Mouse (Mus musculus) erythroblast, adult 5-6 weeks (primary cell): ENCODE measurements around the gene Gse1. TPM values are rescaled to one million over a fixed set of nuclear protein-coding genes. Genes with fewer than 3 reads are reported as not detected.

Experiments used
- ATAC-seq: replicated peaks from 2 replicates; pipeline ENCODE4 v1.8.0; 2016; ENCODE audit warnings: moderate number of reproducible peaks, mild to moderate bottlenecking, moderate TSS enrichment, inconsistent platforms; ENCODE audit not compliant: poor library complexity, low FRiP score, severe bottlenecking
- total RNA-seq, 2 experiments: library from RNA; stranded (forward) in 1 of 2; stranded (reverse) in 1 of 2; fragments of 150-400 nt in 1 of 2; fragments of 200-764, 138-1000 nt in 1 of 2; gene quantifications; 2 replicates each; pipeline versions ENCODE4 v1.2.3 to v1.2.4; 2015 to 2017; ENCODE audit warnings: low replicate concordance in 2 of 2

Gene Gse1
- total RNA-seq, 2 experiments from 2014 or later = 30.0 to 38.3 TPM

DNA sequence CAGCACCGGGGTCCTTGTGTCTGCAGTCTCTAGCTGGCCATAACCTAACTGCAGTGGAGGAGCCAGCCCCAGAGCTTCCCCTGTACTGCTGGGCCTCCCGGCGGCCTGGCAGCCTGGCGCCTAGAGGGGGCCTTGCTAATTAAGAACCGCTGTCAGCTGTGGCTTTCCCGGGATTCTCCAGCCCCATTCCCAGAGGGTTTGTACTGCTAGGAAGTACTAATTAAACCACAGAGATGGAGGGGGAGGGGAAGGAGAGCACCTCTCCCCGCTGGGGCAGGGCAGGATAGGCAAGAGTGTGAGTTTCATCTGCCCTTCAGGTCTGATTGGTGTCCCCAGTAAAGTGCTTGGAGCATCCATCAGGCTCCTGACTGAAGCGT is 335.1 kb downstream of the Gse1 start:
- ATAC-seq = no peak

DNA sequence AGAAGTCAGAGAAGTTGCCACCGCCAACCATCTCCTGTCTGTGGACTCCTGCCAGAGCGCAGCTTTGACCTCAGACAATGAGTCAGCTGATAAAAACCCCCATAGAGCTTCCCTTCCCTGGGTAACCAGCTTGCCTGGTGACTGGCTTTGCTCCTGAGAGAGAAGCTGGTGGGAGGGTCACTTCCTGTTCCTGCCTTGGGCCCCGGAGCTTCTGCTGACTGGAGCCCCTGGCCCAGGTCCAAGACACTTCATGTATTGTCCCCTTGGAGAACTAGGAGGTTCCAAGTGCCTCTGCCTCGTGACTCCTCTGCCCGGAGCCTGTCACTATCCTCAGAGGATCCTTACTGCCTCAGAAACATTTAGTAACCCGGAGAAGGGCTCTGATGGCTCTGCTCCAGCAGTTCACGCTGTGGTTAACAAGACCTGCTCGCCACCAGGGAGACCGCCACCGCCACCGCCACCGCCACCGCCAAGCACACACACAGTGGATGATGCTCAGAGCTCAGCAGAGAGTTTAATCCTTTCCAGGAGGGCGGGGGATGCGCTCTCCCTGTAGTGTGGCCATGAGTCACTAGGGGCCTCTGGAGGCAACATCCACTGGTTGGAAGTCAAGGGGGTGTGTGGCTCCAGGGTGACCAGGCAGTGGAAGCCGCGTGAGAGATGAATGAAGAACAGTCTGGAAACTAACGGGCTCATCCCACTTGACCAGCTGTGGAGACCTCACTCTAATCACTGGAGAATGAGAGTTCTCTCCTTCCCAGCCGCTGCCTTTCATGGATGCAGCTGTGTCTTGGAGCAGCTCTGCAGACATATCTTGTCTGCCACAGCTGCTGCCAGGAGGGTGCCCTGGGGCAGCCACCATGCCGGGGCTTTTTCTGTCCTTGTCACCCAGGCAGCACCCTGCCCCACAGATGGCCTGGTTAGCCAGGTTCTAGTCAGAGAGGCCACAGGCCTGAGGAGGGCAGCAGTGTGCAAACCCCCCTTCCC is 335.9 kb downstream of the Gse1 start:
- ATAC-seq = no peak

DNA sequence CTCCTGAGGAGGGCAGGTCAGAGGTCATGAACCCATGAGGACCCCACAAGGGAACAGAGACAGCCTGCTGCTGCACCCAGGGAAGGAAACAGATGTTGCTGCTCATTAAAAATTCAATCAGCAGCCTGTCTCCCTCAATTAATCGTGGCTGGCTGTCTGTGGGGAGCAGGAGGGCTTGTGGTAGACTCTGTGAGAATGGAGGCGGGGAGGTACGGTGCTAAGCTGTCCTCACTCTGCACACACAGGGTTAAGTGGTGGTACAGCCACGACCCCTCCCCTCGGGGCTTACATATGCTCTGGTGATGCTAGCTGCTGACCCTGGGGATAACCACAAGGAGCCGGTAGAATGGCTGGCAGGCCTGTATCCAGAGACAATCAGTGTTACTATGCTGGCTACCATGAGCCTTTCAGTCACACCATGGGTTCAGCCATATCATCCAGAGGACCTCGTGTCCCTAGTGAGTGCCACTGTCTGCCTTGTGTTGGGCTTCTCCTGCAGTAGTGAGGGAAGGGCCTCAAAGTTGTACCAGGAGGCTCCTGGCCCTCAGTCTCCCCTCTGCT is 337.0 kb downstream of the Gse1 start:
- ATAC-seq = no peak

DNA sequence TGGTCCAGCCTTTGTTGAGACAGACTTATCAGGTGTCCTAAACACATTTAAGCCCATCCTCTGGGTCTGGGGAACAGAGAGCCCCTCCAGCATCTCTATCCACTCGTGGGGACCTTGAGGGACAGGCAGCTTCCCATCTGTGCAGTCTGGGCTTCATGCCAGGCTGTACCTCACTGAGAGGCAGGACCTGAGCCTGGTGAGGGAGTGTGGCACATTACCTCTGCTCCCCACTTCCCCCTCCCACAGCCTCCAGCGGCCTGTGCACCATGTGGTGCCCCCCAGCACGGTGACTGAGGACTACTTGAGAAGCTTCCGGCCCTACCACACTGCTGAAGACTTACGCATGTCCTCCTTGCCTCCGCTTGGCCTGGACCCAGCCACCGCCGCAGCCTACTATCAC is 338.4 kb downstream of the Gse1 start:
- ATAC-seq = no peak

DNA sequence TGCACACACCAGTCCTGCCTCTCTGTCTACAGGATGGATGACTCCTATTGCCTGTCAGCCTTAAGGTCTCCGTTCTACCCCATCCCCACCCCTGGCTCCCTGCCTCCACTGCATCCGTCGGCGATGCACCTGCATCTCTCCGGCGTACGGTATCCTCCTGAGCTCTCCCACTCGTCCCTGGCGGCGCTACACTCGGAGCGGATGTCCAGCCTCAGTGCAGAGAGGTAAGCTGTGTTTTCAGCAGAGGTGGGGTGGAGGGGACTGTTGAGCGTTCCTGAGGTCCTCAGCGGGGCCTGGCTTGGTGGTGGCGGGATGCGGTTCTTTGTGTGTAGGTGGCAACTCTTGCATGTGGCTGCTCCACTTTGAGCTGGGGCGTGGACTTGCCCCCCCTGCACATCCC is 339.5 kb downstream of the Gse1 start:
- ATAC-seq = no peak

DNA sequence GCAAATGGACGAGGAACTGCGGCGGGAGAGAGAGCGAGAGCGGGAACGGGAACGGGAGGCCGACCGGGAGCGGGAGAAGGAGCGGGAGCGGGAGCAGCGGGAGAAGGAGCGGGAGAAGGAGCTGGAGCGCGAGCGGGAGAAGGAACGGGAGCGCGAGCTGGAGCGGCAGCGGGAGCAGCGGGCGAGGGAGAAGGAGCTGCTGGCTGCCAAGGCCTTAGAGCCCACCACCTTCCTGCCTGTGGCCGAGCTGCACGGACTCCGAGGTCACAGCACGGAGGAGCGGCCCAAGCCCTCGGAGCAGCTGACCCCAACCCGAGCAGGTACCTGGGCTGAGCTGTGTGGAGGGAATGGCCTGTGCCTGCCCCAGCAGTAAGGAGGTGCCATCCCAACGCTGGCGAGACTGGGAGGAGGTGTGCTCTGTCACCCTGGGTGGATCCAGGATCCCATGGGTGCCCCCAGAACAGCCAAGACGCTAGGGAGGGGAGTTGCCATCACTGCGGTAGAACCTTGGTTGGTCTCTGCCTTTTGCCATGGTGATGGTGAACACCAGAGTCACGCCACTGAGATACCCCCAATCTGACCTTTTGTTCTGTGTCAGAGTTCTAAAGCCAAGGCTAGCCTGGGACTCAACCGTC is 340.0 kb downstream of the Gse1 start:
- no peak for ATAC-seq

DNA sequence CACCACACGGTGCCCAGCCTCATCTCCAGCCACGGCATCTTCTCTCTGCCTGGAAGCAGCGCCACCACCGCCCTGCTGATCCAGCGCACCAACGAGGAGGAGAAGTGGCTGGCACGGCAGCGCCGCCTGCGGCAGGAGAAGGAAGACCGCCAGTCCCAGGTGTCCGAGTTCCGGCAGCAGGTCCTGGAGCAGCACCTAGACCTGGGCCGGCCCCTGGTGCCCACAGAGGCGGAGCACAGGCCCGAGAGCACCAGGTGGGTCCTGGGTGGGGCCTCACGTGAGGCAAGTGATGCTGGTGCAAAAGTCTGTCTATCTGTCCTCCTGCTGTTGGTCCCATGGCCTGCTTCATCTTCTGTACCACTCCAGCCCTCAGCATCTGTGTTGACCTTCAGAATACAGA is 340.9 kb downstream of the Gse1 start:
- ATAC-seq = no peak

DNA sequence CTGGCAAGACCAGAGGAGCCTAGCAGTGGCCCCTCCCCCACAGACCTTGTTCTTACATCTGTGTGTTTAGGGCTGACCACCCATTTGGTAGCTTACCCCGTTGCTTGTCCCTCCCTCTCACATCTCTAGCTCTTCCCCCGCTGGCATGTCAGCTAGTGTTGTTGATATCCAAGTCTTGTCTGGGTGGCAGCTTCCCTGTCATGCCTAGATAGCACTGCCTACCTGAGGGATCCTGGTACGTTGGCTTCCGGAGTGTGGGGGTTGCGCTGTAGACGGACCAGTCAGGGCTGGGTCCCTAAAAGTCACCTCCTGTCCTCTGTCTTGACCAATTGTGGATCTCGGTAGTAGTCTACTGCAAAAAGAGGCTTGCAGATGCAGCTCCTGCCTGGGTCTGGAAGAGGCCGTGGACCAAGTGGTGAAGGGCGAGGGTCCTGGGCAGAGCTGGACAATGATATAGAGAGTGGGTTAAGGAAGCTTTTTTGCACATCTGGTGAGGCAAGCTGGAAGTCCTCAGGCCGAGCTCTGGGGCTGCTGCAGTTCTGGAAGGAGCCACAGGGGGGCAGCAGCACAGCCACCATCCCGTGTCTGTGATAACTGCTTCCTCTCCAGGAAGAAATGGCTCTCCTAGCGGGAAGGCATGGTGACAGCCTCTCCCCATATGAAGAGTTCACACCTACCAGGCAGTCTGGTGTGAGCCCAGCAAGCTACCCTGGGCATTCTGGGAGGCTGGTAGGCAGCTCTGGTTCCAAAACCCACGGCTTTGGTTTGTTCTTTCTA is 341.9 kb downstream of the Gse1 start:
- ATAC-seq = peak; percentile 51

DNA sequence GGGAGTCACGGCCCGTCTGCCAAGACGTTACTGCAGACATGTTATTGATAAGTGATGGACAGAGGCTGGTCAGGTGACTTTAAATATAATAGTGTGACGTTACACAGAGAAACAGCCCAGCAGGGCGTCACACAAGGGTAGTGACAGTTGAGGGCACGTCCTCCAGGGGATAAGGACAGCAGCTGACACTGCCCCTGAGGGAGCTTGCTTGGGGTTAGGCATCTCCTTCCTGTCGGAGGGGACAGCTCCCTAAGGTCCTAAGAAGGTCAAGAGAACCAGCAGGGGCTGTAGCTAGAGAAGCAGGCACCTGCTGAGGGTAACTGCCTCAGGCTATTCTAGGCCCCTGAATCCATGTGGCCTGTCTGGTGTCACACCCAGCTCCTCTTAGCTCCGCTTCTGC is 343.3 kb downstream of the Gse1 start:
- ATAC-seq = no peak

DNA sequence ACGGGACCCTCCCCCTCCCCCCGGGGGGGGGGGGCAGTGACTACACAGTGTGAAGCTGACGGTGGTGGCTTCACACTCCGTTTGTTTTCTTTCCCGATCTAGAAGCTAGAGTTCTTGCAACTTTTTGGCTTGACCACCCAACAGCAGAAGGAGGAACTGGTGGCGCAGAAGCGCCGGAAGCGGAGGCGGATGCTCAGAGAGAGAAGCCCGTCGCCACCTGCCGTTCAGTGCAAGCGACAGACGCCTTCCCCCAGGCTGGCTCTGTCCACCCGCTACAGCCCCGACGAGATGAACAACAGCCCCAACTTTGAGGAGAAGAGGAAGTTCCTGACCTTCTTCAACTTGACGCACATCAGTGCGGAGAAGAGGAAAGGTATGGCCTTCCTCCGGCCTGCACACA is 344.3 kb downstream of the Gse1 start:
- no peak for ATAC-seq

DNA sequence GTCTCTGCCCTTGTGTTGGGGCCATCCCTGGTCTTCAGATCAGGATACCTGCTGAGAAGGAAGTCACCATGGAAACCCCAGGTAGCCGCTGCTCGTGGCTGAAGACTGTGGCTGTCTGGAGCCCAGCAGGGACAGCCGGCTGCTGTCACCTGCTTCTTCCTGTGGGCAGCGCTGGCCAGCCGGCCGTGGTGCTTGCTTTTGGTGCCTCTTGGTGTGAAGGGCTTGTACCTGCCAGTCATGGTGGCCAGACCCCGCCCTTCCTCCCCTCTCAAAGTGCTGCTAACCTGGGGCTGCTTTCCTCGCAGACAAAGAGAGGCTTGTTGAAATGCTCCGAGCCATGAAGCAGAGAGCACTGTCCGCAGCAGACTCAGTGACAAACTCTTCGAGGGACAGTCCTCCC is 345.6 kb downstream of the Gse1 start:
- ATAC-seq = no peak

DNA sequence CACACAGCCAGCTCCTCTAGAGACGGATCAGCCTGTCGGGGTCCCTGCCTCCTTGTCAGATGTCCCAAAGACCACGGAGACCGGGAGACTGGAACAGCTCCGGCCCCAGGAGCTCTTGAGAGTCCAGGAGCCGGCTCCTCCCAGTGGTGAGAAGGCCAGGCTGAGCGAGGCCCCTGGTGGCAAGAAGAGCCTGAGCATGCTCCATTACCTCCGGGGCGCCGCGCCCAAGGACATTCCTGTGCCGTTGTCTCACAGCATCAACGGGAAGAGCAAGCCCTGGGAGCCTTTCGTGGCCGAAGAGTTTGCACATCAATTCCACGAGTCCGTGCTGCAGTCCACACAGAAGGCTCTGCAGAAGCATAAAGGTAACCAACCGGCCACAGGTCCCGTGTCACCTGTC is 346.7 kb downstream of the Gse1 start:
- no peak for ATAC-seq

DNA sequence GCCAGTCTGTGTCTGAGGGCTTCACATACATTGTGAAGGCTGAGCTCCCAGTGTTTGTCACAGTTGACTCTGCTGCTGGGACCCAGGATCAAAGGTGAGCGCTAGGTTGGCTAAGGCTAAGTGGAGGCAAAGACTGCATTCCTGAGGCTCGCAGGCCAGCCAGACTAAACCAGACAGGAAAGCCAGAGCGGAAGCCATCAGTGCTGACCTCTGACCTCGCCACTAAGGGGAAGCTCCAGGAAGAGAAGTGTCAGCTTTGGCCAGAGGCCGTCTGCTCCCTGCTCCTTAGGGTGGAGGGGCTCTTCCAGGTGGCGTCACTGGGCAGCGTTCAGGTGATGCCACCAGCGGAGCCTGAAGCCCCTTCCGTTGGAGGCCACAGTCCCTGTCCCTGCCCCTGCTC is 347.5 kb downstream of the Gse1 start:
- ATAC-seq = no peak

DNA sequence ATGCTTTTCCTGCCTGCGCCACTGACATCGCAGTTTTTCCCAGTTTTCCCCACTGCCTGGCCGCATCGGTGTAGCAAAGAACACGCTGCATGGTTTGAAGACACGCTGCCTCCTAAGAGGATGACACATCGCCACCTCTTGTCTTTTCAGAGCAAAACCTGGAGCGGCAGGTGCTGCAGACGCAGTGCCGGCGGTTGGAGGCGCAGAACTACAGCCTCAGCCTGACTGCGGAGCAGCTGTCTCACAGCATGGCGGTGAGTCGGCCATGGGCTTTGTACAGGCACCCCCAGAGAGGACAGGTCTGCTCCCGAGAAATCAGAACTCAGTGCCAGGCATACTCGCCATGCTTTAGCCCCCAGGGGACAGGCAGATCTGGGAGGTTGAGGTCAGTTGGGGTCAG is 349.6 kb downstream of the Gse1 start:
- ATAC-seq = no peak

DNA sequence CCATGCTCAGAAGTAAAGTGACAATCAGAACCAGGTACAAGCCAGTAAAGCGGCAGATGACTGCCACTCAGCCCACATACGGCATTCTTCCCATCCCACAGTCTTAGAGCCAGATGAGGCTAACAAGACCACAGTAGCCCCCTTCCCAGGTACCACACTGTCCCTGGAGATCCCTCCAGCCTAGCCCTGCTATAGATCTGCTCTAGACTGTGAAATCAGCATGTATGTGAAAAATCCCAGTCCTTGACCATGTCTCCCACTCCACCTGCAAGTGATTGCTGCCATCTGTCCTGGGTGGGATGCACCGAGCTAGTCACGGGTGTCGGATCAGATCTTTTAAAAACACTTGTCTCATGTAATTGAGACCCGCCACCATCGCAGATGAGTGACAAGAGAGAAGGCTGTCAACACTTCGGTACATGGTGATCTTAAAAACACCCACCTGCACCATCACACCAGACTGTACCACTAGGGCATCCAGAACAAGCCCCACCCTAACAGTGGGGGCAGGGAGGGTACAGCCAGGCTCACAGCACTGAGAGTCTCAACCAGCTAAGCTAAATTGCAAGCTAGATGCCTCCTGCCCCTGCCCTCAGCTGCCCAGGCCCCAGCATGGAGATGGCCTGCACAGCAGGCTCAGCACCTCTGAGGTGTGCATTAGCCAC is 352.2 kb downstream of the Gse1 start:
- ATAC-seq = no peak

DNA sequence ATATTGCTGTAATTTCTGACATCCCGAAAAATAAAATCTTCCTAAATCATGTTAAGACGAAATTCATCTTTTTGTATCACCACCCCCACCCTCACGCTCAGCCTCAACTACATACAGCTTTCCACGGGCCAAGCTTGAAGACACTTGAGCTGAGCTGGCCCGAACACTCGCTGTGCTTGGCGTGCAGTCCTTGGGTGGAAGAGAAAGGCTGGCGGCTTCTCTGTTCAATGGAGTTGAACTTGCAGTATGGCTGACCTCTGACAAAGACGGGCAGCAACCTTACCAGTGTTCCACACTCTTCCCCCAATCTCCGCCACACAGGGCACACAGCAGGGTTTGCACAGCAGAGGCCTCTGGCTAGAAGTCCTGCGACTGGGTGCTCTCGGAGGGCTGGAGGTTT is 353.1 kb downstream of the Gse1 start:
- no peak for ATAC-seq

DNA sequence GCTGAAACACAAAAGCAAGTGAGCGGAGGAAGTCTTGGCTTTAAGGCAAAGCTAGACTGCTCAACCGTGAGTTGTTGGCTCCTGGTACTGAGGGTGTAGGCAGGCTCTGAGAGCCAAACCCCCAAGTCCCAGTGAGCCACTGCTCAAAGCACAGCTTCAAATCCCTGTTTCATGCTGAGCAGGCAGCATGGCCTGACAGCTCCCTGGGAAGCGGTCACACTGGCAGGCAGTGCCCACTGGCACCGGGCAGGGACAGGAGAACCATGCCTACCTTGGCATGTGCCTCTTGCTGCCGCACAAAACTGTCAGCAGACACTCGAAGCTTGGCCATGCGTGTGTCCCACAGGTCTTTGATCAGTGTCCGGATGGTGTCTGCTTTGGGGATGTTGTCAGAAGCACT is 353.6 kb downstream of the Gse1 start:
- no peak for ATAC-seq

DNA sequence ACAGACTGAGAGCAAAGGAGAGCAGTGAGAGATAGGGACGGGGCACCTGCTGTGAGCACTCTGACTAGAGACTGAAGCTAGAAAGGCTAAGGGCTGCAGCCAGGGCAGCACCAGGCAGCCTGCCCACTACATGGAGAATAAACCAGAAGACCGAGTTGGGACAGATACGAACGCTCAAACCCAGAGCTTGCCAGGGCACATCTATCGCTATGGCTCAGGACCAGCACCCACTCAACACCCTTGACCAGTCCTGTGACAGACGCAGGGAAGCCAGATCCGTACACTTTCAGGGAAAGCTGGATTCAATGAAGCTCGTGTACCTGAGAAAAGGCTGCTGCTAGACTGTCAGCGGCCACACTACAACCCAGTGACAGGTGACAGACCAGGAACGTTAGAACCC is 357.3 kb downstream of the Gse1 start:
- no peak for ATAC-seq

DNA sequence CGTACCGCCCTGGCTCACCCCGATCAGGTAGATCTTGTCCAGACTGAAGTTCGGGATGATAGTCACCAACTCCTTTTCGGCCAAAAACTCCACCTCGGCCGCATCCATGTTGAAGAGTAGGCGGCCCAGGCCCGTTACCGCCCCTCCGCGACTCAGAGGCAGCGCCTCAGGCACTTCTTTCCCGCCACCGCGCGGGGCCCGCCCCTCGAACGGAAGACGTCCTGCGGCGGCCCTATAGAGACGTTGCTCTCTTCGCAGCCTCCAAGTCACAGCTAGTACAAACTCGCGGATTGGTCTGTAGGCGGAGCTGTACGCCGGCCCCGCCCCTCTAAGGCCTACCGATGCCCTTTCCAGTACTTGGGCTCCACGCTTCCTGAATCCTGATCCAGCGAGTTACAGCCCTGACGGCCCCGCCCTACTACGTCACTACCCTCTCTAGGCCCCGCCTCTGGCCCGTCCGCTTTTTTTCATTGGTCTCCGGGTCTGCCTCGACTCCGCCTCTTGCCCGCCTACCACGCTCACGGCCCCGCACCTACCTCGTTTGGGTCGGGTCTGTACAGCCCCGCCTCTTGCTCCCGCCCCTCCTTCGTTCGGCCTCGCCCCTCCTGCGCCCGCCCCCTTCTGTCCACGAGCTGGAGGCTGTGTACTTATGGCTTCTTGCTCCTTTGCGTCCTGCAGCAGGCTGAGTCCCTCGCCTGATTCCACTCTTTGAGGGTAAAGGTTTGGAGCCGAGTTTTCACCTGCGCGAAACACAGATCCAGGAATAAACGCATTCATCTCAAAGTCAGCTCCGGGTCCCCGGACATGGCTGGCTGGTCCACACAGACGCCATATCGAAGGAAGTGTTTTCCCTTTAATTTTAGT is 360.9 kb downstream of the Gse1 start, which contains the start of gene Gins2:
Gins2 (minus strand) TSS at position 397 of the 864 bp plus-strand sequence.
- ATAC-seq = peak; percentile 92
